Mouse (Mus musculus): ENCODE results near the gene Cnksr3.
A peak's percentile ranks its signal among the peaks of the same experiment; 100 is the strongest.

The Cnksr3 gene

DNA sequence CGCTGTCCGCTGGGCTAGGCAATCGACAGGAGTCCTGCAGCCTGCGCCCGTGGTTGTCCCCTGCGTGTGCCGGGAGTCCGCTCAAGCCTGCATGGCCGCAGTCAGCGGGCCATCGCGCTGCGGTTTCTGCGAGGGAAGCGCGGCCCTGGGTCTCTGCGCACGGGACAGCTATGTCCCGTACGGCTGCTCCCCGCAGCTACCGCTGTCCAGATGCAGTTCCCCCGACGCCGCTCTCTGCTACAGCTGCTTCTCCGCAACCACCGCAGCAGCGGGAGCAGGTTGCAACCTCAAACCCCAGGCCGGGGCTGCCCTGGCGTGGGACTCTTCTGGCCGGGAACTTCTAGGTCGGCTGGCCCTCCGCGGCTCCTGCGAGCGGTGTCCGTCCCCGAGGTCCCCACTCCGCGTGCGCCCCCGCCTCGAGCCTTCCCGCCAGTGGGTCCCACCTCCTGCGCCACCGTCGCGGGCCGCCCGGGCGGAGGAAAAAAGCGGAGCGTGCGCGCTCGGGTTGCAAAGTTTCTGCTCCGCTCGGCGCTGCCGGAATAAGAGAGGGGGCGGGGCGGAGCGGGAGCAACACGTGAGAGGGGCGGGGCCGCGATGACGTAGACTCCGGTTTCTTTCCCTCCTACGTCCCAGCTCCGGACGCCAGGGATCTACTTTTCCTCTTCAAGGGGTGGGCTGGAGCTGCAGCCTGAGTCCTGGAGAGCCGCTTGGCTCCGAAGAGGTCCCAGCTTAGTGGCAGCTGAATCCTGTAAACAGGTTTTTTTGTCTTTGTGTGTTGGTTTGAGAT is at the start of gene Cnksr3:
Cnksr3 (minus strand) TSS at position 542 of the 787 bp plus-strand sequence.
- peak; percentile 94 for DNase-seq

DNA sequence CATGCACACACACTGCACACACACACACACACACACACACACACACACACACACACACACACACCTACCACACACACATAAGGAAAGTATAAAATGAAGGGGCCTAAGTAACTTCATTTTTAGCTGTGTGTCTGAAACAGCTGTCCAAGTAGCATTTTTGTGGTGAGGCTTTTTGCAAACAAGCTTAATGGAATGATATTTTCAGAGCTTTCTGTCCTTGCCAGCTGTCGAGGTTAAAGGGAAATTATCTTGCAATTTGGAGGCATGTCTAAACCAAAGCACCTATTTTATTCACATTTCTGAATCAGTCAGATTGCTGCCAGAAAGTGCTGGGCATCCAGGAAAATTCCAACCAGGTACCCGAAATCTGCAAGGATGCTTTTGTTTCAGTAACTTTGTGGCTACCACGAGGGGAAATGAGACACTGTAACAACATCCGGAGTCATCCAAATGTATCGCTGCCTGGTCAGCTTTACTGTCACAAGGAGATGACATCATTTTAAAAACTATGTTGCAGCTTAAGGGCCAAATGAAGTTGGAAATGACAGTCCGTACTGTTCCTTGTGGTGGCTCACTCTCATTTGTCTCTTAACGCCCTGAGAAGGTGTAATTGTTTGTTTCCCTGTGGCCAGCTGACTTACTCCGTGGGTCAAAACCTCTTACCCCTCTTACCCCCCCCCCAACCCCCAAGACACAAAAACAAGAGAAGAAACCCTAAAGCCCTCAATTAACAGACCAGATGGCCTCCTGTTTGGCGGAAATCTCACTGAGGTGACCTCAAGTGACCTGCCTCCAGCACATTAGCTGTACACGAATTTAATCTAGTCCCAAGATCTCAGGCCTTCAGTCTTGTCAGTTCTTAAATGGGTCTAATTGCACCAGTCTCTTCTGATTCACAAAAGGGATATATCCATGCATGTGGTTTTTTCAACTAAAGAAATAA is 48.4 kb upstream of the Cnksr3 start:
- DNase-seq = no peak

DNA sequence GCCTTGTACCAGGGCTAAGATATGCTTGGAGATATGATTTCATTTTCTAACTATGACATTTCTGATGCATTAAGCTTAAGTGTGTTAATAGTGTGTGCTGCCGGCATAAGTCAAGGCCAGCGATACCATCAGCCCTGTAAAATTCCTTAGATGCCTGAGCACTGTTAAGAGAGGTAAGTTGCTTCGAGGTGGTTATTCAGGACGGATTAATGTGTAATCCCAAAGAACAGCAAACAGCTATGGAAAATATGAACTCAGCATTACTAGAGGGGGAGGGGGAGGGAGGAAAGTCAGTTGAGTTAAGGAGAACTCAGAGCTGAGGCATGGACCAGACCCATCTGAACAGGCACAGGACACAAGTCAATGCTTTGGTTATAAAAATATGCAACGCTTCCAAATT is 46.6 kb upstream of the Cnksr3 start:
- DNase-seq = no peak

DNA sequence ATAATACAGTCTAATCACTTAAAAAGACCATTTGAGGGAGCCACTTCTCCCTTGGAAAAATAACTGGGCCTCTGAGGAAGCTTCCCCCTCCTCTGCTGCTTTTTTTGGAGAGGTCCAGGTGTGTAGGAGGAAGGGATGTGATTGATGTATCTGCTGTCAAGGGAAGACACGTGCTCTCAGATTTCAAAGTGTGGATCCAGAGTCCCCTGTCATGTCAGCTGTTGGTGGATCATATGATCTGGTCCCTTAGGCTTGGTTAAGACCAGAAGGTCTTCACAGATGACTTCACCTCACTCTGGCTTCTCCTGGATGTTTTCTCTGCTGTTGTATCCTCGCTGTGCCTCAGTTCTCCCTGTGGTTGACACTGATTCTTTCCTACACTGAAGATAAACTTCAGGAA is 38.4 kb upstream of the Cnksr3 start:
- no peak for DNase-seq

DNA sequence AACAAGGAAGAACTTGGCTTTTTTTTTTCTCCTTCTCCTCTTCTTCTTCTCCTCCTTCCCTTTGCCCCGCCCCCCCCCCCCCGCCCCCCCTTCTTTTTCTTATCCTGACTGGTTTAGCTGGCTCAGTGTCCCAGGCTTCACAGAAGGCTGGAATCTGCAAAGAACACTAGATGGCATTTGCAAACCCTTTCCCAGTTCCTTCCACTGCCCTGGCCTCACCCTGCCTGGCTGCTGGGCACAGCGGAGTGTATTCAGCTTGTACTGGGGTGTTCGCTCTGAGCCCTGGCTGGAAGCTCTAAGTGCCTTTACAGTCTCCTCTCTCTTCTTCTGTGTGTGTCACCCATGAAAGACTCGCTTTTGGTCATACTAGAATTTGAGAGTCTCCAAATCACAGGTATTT is 22.6 kb upstream of the Cnksr3 start:
- no peak for DNase-seq

DNA sequence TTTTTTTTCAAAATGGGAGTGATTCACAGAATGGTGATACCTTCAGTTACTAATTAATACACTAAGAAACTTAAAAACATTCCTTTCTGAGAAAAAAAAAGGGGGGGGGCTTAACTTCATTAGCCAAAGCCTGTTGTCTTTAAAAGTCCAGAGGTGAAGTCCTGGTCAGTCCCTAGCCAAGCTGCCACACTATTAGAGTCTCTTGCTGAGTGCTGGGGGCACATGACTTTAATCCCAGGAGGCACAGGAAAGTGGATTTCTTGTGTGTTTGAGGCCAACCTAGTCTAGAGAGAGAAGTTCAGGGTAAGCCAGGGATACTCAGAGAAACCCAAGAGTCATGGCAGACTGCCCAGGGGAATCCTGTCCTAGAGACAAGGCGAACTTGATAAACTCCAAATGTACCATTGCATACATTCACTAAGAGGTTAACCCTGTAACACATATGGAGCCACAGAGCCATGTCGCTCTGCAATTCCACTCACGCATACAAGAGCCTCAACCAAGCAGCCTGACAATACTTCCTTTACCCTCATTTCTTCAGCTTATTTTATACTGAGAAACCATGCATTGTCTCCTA is 5.6 kb upstream of the Cnksr3 start:
- no peak for DNase-seq

DNA sequence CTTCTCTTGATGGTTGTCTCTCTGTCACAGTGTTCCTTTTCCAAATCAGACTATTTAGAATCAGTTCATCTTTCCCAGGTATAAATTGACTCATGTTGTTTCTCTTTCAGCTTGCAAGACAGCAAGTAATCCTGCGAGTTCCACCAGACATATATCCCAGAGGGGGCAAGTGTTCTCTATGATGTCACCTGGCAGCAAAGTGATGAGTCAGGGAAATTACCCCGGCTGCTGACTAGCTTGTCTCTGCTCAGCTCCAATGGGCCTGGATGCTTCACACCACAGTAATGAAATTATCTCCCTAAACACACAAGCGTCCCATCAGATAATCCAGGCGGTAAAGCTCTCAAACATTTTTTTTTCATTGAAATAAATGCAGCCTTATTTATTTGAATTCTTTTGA is 2.7 kb upstream of the Cnksr3 start:
- DNase-seq = no peak

DNA sequence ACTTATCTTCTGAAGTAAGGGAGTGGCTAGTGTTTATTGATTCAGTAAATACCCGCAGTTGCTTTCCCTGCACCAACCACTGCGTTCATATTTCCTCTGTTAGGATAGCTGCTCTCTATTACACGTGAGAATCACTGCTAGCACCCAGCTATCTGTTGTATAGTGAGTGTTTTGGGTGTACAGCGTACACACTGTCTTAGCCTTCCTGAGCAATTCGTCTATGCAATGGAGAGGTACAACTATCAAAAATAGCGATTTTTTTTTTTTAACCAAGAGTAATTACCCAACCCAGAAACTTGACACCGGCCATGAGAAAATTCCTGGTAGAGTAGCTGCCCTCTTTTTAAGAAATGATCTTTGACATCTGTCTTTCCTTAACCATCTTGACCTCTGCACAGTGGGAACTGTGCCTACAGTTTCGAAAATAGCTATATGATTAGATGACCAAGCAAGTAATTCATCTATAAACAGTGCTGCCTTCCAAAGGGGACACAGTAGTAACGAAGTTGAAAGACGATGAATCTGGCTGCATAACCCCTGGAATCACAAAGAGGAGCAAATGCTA is 1.1 kb upstream of the Cnksr3 start:
- DNase-seq = no peak

DNA sequence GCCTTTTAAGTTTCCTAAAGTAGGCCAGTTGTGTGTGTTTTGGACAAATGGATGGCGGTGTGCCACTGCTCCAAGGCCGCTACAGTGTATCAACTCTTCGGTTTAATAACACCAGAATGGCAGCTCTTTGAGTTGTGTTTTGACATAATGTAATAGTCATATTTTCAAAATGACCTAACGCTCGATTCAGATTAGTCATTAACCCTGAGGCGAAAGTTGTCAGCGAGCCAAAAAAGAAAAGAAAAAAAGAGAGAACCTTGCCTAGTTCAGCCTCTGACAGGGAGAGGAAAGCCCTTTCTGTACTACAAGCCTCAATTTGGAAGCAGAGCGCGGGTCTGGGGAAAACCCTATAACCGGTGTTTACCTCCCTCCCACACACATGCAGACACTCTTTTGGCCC is 500 bp upstream of the Cnksr3 start:
- DNase-seq = no peak

DNA sequence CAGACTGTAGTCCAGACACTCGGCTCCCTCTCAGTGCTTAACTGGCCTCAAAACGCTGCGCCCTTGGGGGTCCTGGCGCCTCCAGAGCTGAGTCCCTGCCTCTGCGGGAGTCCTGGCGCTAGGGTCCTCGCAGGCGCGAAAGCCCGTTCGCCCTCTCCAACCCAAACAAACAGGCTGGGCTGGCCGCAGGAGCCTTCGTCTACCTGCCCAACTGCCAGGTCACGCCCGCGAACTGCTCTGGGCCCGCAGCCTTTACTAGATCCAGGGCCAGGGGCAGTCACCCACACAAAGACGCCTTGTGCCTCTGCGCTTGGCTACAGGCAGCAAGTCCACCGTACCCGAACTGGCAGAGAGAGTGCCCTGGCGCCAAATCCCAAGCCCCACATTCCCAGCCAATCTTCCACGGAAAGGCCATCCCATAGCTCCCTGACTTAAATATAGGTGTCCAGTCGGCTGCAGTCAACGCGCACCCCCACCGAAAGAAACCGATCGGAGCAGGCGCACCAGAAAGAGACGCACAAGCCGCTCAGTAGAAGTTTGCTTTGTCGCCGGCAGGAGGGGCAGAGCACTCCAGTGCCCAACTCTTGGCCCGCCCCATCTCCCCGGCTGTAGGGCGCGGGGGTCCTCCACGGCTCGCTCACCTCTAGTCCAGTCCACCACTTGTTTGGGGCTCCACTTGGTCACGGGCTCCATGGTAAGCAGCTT is 894 bp downstream of the Cnksr3 start:
- DNase-seq = peak; percentile 76

DNA sequence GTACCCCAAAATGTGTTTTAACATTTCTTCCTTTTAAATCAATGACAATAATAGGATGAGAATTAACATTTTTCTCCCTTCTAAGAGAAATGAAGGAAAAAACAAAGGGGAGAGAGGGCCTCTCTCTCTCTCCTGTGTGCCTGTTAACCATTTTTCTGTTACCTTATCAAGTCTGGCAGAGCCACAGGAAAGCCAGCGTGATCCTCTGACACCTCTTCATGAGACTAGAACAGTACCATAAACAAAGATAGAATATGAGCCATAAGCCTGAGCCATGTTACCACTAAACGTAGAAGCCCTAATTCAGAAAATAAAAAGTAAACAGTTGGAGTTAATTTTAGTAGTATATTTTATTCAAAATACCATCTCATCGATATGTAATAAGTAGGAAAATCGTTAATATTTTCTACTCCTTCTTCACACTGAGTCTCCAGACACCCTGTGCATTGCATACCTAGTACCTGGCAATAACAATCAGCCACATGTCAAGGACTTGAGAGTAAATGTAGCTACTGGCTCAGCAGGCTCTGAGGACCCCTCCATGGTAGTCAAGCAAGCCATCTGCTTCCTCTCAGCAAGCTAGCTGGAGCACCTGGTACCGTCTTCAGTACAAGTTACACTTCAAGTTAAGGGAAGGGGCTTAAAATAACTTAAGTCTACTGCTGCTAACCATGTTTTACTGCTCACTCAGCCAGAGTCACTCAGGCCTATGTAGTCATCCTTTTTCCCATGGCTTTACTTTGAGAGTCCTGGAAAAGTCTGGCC is 2.2 kb downstream of the Cnksr3 start:
- DNase-seq = no peak

DNA sequence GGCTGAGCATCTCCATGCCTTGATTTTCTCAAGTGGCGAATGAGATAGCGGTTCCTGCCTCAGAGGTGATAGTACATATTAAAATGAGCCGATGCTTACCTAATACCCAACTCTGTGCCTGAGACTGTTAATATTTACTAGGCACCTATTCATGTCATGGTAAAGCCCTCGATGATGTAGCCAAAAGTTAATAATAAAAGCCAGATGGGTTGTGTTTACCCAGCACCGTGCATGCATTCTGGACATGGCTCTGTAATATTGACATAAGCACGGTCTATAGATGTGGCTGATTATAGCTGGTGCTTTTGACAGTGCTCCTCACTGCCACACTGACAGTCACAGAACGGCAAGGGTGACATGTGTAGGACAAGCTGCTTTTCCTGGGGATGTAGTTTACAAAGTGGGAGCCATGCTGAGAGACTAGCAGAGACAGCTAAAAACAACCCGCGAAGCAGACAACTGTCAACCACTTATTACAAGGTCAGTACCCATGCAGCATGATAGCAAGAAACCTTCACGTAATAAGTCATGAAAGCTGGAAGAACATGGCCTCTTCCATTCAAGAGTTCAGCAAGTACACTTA is 3.1 kb downstream of the Cnksr3 start:
- no peak for DNase-seq

DNA sequence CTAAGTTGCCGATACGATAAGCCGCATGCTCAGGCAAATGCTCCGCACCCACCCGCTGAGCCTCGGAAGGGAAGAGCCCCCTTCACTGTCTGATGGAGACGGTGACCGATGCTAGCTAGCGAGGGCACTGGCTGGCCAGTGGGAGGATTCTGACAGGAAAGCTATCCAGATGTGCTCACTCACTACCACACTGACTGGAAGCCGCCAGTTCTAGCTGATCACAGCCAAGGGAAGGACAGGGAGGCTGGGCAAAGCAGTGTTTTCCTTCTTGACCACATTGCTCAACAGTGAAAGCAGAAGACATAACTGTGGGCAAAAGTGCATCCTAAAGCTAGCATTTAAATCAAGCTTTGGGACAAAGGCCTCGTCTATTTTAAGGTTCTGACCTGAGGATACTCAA is 4.7 kb downstream of the Cnksr3 start:
- DNase-seq = no peak

DNA sequence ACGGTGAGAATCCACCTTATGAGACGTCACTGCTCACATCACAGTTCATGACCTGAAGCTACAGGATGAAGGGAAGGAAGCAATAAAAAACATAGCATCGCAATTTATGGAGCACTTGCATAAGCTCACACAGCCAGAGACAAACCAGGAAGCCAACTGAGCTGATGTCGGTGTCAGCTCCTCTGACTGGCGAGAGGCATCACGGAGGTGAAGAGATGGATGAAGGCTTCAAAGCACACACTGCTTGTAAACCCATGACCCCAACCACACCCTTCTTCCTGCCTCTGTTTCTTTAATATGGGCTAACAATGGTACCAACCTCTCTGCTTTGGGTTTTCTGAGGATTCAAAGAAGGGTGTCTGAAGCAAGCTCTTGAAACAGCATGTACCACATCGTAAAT is 5.5 kb downstream of the Cnksr3 start:
- DNase-seq = no peak

DNA sequence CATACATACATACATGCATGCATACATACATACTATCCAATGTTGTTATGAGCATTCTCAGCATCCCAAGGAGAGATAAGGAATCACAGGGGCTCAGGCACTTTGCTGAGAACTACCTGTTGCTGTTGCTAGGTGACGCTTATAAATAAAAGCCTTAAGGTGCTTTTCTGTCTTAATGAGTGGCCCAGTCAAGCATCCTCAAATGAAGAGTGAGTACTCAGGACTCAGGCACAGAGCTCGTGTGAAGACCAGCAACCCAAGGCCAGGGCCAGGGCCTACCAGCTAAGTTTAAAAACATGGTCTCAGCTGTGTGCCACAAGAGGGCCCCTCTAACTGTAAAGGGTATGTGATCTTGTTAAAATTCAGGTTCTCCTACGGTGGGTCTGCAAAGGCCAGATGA is 6.5 kb downstream of the Cnksr3 start:
- DNase-seq = no peak

DNA sequence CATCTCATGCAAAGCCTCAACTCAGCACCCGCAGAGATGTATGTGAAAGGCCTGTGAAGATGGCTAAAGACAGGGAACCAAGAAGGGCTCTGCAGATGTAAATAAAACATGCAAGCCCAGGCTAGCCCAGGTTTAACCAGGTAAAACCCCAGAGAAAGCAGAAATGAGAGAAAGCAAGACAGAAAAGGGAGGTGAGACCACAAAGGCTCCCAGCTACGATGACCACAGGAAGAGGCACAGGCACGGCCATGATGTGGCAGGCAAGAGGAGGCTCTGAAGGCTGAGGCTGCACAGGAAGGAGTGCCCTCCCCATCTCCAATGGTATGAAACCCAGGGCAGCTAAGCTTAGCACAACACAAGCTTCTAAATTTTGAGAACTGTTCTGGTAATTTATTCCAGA is 7.1 kb downstream of the Cnksr3 start:
- no peak for DNase-seq

DNA sequence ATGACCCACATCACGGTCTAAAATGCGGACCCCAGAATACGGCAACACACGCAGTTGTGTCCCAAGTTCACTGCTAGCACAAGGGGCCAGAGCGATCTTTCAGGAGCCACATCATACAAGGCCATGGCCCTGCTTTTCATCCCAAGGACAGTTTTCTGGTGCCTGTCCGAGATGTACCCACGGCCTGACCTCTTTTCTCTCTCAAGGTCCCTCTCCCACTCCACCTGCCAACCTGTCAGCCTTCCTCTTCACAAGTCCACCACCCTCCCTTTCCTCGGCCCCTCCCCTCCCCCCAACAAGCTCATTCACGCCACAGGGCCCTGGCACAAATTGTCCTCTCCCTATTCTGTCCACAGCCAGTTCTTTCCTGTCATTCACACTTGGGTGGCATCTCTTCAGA is 9.5 kb downstream of the Cnksr3 start:
- no peak for DNase-seq

DNA sequence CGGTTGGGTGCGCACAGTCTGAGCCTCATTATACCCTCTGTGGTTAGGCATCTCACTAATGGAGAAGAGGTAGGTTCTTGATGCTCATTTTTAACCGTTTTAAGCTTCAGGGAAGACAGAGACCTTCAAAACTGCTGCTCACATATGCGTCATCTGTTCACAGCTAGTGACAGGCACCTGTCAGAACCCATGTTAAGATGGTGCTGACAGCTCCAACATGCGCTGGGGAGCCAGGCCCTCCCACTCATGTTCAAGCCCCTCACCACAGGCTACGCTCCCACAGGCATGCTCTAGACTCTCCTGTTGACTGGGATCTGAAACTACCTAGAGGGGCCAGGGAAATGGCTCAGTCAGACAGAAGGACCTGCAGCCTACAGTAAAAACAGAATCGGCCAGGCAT is 11.4 kb downstream of the Cnksr3 start:
- DNase-seq = no peak

DNA sequence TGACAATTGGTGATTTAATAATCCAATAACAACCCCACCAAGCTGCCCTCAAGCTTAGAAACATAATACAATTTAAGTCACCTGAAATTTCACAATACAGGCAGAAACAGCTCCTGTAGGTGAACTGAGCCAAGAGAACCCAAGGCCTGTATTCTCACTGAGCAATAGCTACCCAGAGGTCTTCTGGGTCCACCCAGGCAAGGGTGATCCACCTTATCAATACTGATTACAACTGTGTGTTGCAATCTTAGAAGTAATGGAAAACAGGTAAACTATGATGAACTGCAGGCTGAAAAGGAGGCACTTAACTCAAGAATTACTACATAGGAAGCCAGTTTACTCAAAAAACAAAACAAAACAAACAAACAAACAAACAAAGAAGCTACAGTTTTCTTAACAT is 13.8 kb downstream of the Cnksr3 start:
- DNase-seq = no peak

DNA sequence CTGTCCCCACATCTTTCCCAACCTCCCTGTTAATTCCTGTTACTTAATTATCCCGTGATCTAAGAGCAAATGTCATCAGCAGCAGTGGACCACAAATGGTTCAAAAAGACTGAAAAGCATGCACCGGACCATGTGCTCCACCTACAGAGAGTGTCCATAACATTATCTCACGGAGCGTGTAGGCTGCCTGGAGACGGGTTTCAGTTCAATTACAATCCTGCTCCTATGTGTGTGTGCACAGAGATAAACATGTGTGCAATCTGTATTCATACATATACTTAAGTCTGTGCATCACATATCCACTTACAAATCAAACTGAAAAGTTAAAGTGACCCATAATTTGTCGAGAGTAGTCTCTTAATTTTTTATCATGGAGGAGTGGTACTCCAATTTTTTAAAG is 14.3 kb downstream of the Cnksr3 start:
- no peak for DNase-seq

DNA sequence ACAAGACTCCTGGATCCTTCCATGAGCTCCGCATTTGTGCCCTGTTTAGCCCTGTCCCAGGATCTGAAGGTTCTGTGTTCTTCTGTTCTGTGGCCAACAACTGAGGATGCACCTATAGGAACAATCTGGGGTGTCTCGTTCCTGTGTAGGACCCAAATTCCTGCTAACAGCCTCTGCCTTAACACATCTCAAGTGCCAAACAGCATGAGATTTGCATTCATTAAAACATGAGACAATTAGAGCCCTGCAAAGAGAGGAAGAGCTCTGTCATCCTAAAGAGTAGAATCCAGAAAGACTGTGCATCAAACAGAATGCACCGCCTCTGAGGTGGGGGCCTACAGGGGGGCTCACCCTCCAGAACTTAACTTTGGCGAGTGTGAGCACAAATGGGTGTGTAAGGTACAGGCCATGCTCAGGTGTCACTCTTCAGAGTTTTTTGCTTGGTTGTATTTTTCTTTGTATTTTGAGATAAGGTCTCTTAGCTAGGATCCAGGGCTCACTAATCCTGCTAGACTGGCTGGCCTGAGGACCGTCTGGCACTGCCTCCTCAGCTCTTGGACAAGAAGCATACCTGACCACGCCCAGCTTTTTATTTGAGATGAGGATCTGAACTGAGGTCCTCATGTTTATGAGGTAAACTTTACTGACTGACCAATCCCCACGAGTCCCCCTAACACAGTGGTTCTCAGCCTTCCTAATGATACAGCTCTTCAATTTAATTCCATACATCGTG is 15.2 kb downstream of the Cnksr3 start:
- DNase-seq = no peak
